8 mouse cellular contexts compared by ENCODE assay signal in the genomic region with DNA sequence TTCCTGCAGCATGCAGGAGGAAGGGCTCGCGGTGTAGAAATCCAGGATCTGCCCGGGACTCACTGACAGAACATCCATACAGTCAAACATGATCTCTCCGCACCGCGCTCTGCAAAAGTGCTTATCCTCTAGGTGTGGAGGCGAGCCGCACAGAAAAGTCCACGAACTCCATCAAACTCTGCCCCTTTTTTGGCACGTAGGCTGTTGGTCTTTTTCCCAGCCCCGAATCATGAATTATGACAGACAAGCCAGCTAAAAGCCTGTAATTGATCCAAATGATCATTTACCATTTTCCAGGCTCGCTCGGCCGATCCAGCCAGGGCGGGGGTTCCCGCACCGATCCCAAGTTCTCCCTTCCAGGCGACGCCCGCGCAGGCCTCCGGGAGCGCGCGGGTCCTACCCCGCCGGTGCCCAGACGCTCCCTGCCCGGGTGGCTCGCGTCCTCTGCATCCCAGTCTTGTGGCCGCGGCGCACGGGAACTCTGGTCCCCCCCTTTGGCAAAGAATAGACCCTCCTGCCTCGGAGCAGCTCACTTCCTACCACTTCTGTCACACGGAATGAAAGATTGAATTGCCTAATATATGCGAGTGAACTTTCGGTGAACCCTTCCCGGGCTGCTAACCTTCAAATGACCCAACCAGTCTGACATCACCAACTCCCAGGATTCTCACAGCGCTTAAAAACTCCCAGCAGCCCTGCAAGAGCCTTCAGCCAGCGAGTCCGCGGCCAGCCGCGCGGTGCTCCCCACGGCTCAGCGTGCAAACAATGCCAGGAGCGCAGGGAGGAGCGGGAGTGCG.
A peak's percentile ranks its signal among the peaks of the same experiment; 100 is the strongest.
DNase-seq lines count a peak whose midpoint lies in the region; ATAC-seq and TF ChIP-seq lines count a peak whose summit lies in the region.

No protein-coding gene starts in this region.

- peak; percentile 42 for DNase-seq in cerebellum, adult 11 months
- peak; percentile 97 for DNase-seq in kidney, postnatal 0 days (ENCODE audit: low spot score)
- DNase-seq in liver, adult 2 months (ENCODE audit: extremely low read depth, low read depth, low spot score), result peak; percentile 97
- peak; percentile 79 for DNase-seq in midbrain, postnatal 0 days (ENCODE audit: low spot score)

- peak overlapping the region; percentile 79 for H3K4me3 ChIP-seq in E14TG2a.4 (replicated peaks; ENCODE audit: low read length)
- peak overlapping the region; percentile 57 for H3K4me3 ChIP-seq in forebrain, embryonic 13.5 days
- H3K4me3 ChIP-seq in heart, embryonic 14.5 days (ENCODE audit: control insufficient read depth in 1 of 2, insufficient read depth in 1 of 2, low read depth in 1 of 2, low read length in 2 of 2), result peak overlapping the region; percentile 76 to 97
- peak overlapping the region; percentile 53 for H3K4me3 ChIP-seq in kidney, postnatal 0 days (replicated peaks; ENCODE audit: low read depth, low read length)
- H3K4me3 ChIP-seq in liver, adult 2 months (ENCODE audit: insufficient read depth, low read depth, low read length), result peak overlapping the region; percentile 78
- peak overlapping the region; percentile 50 for H3K4me3 ChIP-seq in midbrain, postnatal 0 days (ENCODE audit: low read depth, low read length)
- H3K4me3 ChIP-seq in testis, adult 2 months (ENCODE audit: control insufficient read depth, low read depth, low read length), result peak overlapping the region; percentile 60

- peak overlapping the region; percentile 14; the same call in 1 of the 2 replicates for H3K27ac ChIP-seq in forebrain, embryonic 13.5 days
- H3K27ac ChIP-seq in heart, embryonic 14.5 days (replicated peaks in 1 of 2; ENCODE audit: control insufficient read depth in 1 of 2, insufficient read depth in 1 of 2, low read depth in 2 of 2, low read length in 2 of 2), result peak overlapping the region; percentile 97 to 99
- H3K27ac ChIP-seq in kidney, postnatal 0 days, result peak overlapping the region; percentile 91
- peak overlapping the region; percentile 94 for H3K27ac ChIP-seq in liver, adult 2 months (replicated peaks; ENCODE audit: insufficient read depth, low read depth, low read length)
- H3K27ac ChIP-seq in midbrain, postnatal 0 days (ENCODE audit: low read depth, low read length), result no peak overlapping the region
- H3K27ac ChIP-seq in testis, adult 2 months (ENCODE audit: control insufficient read depth, insufficient read depth, low read depth, low read length), result no peak overlapping the region

- H3K27me3 ChIP-seq in E14TG2a.4 (ENCODE audit: insufficient read depth, low read length), result peaks cover 35% of the 10 kb centered on the region
- H3K27me3 ChIP-seq in forebrain, embryonic 13.5 days, result peaks cover 52% of the 10 kb centered on the region
- no peaks in the 10 kb centered on the region for H3K27me3 ChIP-seq in heart, embryonic 14.5 days (ENCODE audit: control insufficient read depth, insufficient read depth, low read length)
- H3K27me3 ChIP-seq in kidney, postnatal 0 days (ENCODE audit: insufficient read depth, low read length), result no peaks in the 10 kb centered on the region
- no peaks in the 10 kb centered on the region for H3K27me3 ChIP-seq in liver, adult 2 months (ENCODE audit: control insufficient read depth, insufficient read depth, low read length)
- peaks cover 4% of the 10 kb centered on the region; the same call in 1 of the 2 replicates for H3K27me3 ChIP-seq in midbrain, postnatal 0 days (ENCODE audit: insufficient read depth, low read length)
- H3K27me3 ChIP-seq in testis, adult 2 months (ENCODE audit: control insufficient read depth, insufficient read depth, low read length), result no peaks in the 10 kb centered on the region

- under 1% methylated on average over 52 of the region's 52 CpGs for WGBS in forebrain, embryonic 13.5 days
- WGBS in heart, embryonic 14.5 days, result under 1% methylated on average over 52 of the region's 52 CpGs
- under 1% methylated on average over 52 of the region's 52 CpGs for WGBS in kidney, postnatal 0 days
- under 1% methylated on average over 52 of the region's 52 CpGs for WGBS in liver, adult 2 months
- WGBS in midbrain, postnatal 0 days, result under 1% methylated on average over 52 of the region's 52 CpGs

- H3K9me3 ChIP-seq in E14TG2a.4 (ENCODE audit: low read length), result no peaks in the 10 kb centered on the region
- no peaks in the 10 kb centered on the region for H3K9me3 ChIP-seq in forebrain, embryonic 13.5 days (replicated peaks)
- no peaks in the 10 kb centered on the region for H3K9me3 ChIP-seq in heart, embryonic 14.5 days (ENCODE audit: control insufficient read depth, low read length)
- H3K9me3 ChIP-seq in kidney, postnatal 0 days (replicated peaks; ENCODE audit: low read length), result no peaks in the 10 kb centered on the region
- no peaks in the 10 kb centered on the region for H3K9me3 ChIP-seq in midbrain, postnatal 0 days (ENCODE audit: low read length)

- H3K36me3 ChIP-seq in E14TG2a.4 (ENCODE audit: insufficient read depth, low read length), result no peaks in the 10 kb centered on the region
- H3K36me3 ChIP-seq in forebrain, embryonic 13.5 days (ENCODE audit: poor library complexity, severe bottlenecking), result no peaks in the 10 kb centered on the region
- no peaks in the 10 kb centered on the region for H3K36me3 ChIP-seq in heart, embryonic 14.5 days (ENCODE audit: control insufficient read depth, insufficient read depth, low read length)
- no peaks in the 10 kb centered on the region for H3K36me3 ChIP-seq in kidney, postnatal 0 days (ENCODE audit: insufficient read depth, low read length)
- no peaks in the 10 kb centered on the region for H3K36me3 ChIP-seq in liver, adult 2 months (ENCODE audit: control insufficient read depth, insufficient read depth, low read length)
- no peaks in the 10 kb centered on the region for H3K36me3 ChIP-seq in midbrain, postnatal 0 days (ENCODE audit: insufficient read depth, low read length)
- no peaks in the 10 kb centered on the region for H3K36me3 ChIP-seq in testis, adult 2 months (ENCODE audit: control insufficient read depth, insufficient read depth, low read length)

- peak; percentile 91 for ATAC-seq in forebrain, embryonic 13.5 days
- ATAC-seq in heart, embryonic 14.5 days (ENCODE audit: insufficient number of reproducible peaks, insufficient read depth, low FRiP score, low read depth), result peak; percentile 85
- peak; percentile 94 for ATAC-seq in kidney, postnatal 0 days (replicated peaks; ENCODE audit: low FRiP score, low read depth)
- ATAC-seq in midbrain, postnatal 0 days (ENCODE audit: low FRiP score), result peak; percentile 75

- peak overlapping the region; percentile 92 for H3K4me2 ChIP-seq in forebrain, embryonic 13.5 days
- peak overlapping the region; percentile 86 for H3K4me2 ChIP-seq in heart, embryonic 14.5 days (ENCODE audit: low read length)
- peak overlapping the region; percentile 70 for H3K4me2 ChIP-seq in kidney, postnatal 0 days (ENCODE audit: low read length)
- peak overlapping the region; percentile 93 for H3K4me2 ChIP-seq in midbrain, postnatal 0 days (ENCODE audit: low read depth, low read length, poor library complexity, severe bottlenecking)

- no peaks in the 10 kb centered on the region for H3K79me2 ChIP-seq in liver, adult 2 months (ENCODE audit: control insufficient read depth, insufficient read depth, low read length)

- TF ChIP-seq CTCF in E14TG2a.4 (conservative IDR thresholded peaks at IDR 0.05; ENCODE audit: low read length), result no peak
- TF ChIP-seq CTCF in kidney, postnatal 0 days (IDR thresholded peaks at IDR 0.05; ENCODE audit: low read depth), result peak; percentile 53
- peak; percentile 40 for TF ChIP-seq CTCF in liver, adult 2 months (IDR thresholded peaks at IDR 0.05; ENCODE audit: low read depth, low read length)
- TF ChIP-seq CTCF in midbrain, postnatal 0 days (IDR thresholded peaks at IDR 0.05), result no peak
- no peak for TF ChIP-seq CTCF in testis, adult 2 months (IDR thresholded peaks at IDR 0.05; ENCODE audit: control insufficient read depth, insufficient read depth, insufficient replicate concordance, low read depth, low read length)

- H3K9ac ChIP-seq in forebrain, embryonic 13.5 days, result peak overlapping the region; percentile 70
- H3K9ac ChIP-seq in heart, embryonic 14.5 days (ENCODE audit: low read length), result peak overlapping the region; percentile 92
- peak overlapping the region; percentile 81 for H3K9ac ChIP-seq in kidney, postnatal 0 days (ENCODE audit: low read depth, low read length)
- peak overlapping the region; percentile 87 for H3K9ac ChIP-seq in liver, adult 2 months (ENCODE audit: low read depth, low read length)
- peak overlapping the region; percentile 39 for H3K9ac ChIP-seq in midbrain, postnatal 0 days (replicated peaks; ENCODE audit: low read length, poor library complexity, severe bottlenecking)

- peaks cover 7% of the 10 kb centered on the region; the same call in 1 of the 2 replicates for H3K4me1 ChIP-seq in E14TG2a.4 (replicated peaks; ENCODE audit: low read depth, low read length)
- H3K4me1 ChIP-seq in forebrain, embryonic 13.5 days, result peaks cover 18% of the 10 kb centered on the region
- H3K4me1 ChIP-seq in heart, embryonic 14.5 days (ENCODE audit: control insufficient read depth in 2 of 2, insufficient read depth in 2 of 2, low read length in 2 of 2), result peaks cover 6 to 20% of the 10 kb centered on the region in 2 experiments
- H3K4me1 ChIP-seq in kidney, postnatal 0 days (replicated peaks; ENCODE audit: insufficient read depth, low read length), result 0 out of 2 replicates have a peak, but pooled peaks cover 6% of the 10 kb centered on the region
- peaks cover 15% of the 10 kb centered on the region; the same call in 1 of the 2 replicates for H3K4me1 ChIP-seq in liver, adult 2 months (ENCODE audit: control insufficient read depth, insufficient read depth, low read length)
- H3K4me1 ChIP-seq in midbrain, postnatal 0 days (ENCODE audit: insufficient read depth, low read length), result no peaks in the 10 kb centered on the region
- peaks cover 8% of the 10 kb centered on the region for H3K4me1 ChIP-seq in testis, adult 2 months (ENCODE audit: control insufficient read depth, insufficient read depth, low read length)

- peak; percentile 86 for TF ChIP-seq POLR2A in liver, adult 2 months (IDR thresholded peaks at IDR 0.05; ENCODE audit: extremely low read depth, insufficient read depth, low read length)
- no peak for TF ChIP-seq POLR2A in testis, adult 2 months (IDR thresholded peaks at IDR 0.05; ENCODE audit: control insufficient read depth, low read depth, low read length)

Comparison
In these comparisons a context has a peak if more than half of its experiments do, and no peak if none do; other contexts are left out.
1. CTCF ChIP-seq: peak in kidney, postnatal 0 days (single experiment) and liver, adult 2 months (single experiment); none in E14TG2a.4 (single experiment), midbrain, postnatal 0 days (single experiment) and testis, adult 2 months (single experiment).
2. DNase-seq: peak in every context shown above with its lines; median percentile 97 in kidney, postnatal 0 days; 97 in liver, adult 2 months; 79 in midbrain, postnatal 0 days; 42 in cerebellum, adult 11 months.
3. H3K27ac ChIP-seq: peak in forebrain, embryonic 13.5 days (single experiment), heart, embryonic 14.5 days (2 of 2), kidney, postnatal 0 days (single experiment) and liver, adult 2 months (single experiment); none in midbrain, postnatal 0 days (single experiment) and testis, adult 2 months (single experiment).
4. H3K9ac ChIP-seq: peak in every context shown above with its lines; median percentile 92 in heart, embryonic 14.5 days; 87 in liver, adult 2 months; 81 in kidney, postnatal 0 days; 70 in forebrain, embryonic 13.5 days; 39 in midbrain, postnatal 0 days.
5. Peak in every context shown above with its lines, with median percentiles within 50 percentile points of each other: H3K4me3 ChIP-seq, ATAC-seq and H3K4me2 ChIP-seq.